Mouse (Mus musculus) cortical plate, adult 2 months (tissue): ENCODE measurements at regions not wholly inside any gene's neighbourhood (a gene's known extent, or its start where the extent isn't known, plus 50 kb on each side); places are given as distances from the start of the nearest gene placed in this dataset.

Experiments
- H3K27ac ChIP-seq: fragments of 200-500 bp; 2 replicates; pipeline ENCODE4 v1.5.1; 2012; ENCODE audit warnings: low read length, control low read depth, inconsistent platforms; ENCODE audit not compliant: insufficient read depth
- H3K4me1 ChIP-seq: fragments of 200-500 bp; 2 replicates; pipeline ENCODE4 v1.6.1; 2011; ENCODE audit warnings: low read length; ENCODE audit not compliant: control insufficient read depth, insufficient read depth
- H3K4me3 ChIP-seq: fragments of 200-500 bp; 2 replicates; pipeline ENCODE4 v1.5.1; 2011; ENCODE audit warnings: mild to moderate bottlenecking, low read length, control low read depth; ENCODE audit not compliant: insufficient read depth
- CTCF ChIP-seq: fragments of 200-500 bp; IDR thresholded peaks from 2 replicates; pipeline ENCODE4 v1.5.1; 2011; ENCODE audit warnings: mild to moderate bottlenecking, control low read depth, low read length; ENCODE audit not compliant: insufficient read depth; ENCODE audit errors: extremely low read depth
- POLR2A ChIP-seq: fragments of 200-500 bp; IDR thresholded peaks from 2 replicates; pipeline ENCODE4 v1.6.1; 2011; ENCODE audit warnings: mild to moderate bottlenecking, low read length, control low read depth; ENCODE audit not compliant: insufficient read depth; ENCODE audit errors: extremely low read depth

DNA sequence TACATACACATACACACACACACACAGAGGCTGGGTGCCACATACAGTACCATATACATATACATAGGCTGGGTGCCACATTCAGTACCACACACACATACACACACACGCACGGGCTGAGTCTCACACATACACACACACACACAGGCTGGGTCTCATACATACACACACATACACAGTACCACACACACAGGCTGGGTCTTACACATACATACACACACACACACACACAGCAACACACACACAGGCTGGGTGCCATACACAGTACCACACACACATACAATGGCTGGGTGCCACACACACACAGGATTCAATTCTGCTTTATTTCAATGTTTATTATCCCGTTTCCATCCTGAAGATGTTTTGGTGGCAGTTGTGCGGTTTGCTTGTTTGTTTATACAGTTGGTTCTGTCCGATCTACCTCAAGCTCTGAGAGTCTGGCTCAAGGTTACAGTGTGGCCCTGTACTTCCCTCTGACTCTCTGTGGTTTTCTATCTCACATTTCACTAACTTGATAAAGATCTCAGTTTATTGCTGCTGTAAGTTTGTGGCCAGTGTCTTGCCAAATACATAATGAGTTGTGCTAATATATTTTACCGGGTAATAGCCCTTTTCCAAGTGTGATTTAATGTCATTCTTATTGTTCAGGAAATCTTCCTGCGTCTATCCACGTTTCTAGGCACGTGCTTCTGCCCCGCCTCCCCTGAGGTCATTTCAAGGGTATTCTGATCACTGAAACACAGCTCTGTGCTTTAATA is 164.7 kb upstream of the Zfp637 start:
- Histone ChIP-seq H3K4me1 (no peaks in the 10 kb centered on the region), H3K27ac (no peak overlapping the region), H3K4me3 (no peak overlapping the region)
- TF ChIP-seq POLR2A: no peak
- TF ChIP-seq CTCF: no peak

GRCm38 (mm10) chr6:117677062-117677461 is 163.9 kb upstream of the Zfp637 start:
- Histone ChIP-seq H3K27ac (no peak overlapping the region), H3K4me1 (no peaks in the 10 kb centered on the region), H3K4me3 (no peak overlapping the region)
- no peak for TF ChIP-seq CTCF
- no peak for TF ChIP-seq POLR2A

- TF ChIP-seq CTCF: no peak
- no peak for TF ChIP-seq POLR2A
Measured at GRCm38 (mm10) chr6:117677821-117678220, 163.2 kb upstream of the Zfp637 start.

GRCm38 (mm10) chr6:117678276-117678675 is 162.7 kb upstream of the Zfp637 start:
- TF ChIP-seq POLR2A: no peak
- no peak for TF ChIP-seq CTCF
- no peak overlapping the region for H3K4me3 ChIP-seq
- H3K27ac ChIP-seq: no peak overlapping the region
- H3K4me1 ChIP-seq: no peaks in the 10 kb centered on the region

More at GRCm38 (mm10) chr6:117677821-117678220, 163.2 kb upstream of the Zfp637 start:
- Histone ChIP-seq H3K4me1 (no peaks in the 10 kb centered on the region), H3K27ac (no peak overlapping the region), H3K4me3 (no peak overlapping the region)

GRCm38 (mm10) chr6:117678877-117679276 is 162.1 kb upstream of the Zfp637 start:
- Histone ChIP-seq H3K27ac (no peak overlapping the region), H3K4me3 (no peak overlapping the region), H3K4me1 (no peaks in the 10 kb centered on the region)
- TF ChIP-seq POLR2A: no peak
- no peak for TF ChIP-seq CTCF

DNA sequence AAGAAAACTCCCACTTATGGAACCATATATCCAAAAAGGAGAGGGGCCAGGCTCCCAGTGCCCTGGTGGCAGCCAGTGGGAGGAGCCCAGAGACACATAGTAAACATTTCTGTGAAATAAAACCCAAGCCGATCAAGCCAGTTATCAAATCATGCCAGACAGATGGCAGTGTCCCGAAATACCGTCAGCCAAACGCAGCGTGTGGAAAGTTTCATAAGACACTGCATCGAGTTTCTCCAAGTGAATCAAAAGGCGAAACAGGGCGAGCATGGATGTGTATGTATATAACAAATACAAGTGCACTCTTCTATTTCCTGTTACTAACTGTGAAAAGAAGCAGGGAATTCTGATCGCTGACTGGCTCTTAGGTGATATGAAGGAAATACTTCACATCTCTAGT is 154.8 kb upstream of the Zfp637 start:
- Histone ChIP-seq H3K4me1 (no peaks in the 10 kb centered on the region), H3K4me3 (no peak overlapping the region), H3K27ac (no peak overlapping the region)
- TF ChIP-seq CTCF: no peak
- no peak for TF ChIP-seq POLR2A

DNA sequence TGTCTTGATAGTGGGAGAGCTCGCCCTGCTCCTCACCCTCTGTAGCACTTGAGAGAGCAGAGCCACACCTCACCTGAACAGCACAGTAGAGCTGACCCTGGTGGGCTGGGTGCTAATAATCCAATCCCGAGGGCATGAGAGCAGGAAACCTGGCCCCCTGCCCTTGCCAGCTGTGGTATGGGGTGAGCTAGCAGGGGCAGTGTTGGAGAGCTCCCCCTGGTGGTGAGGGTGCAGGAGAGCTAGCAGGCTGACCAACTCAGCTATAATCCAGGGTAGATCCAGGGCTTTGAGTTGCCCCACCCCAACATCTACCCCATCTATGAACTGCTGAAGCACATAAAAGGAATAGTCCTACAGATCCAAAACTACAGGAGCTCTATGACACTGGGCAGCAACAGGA is 153.9 kb upstream of the Zfp637 start:
- Histone ChIP-seq H3K4me1 (no peaks in the 10 kb centered on the region), H3K27ac (no peak overlapping the region), H3K4me3 (no peak overlapping the region)
- TF ChIP-seq CTCF: peak; percentile 37; the same call in 1 of the 2 replicates
- TF ChIP-seq POLR2A: no peak

- TF ChIP-seq CTCF: no peak
- no peak for TF ChIP-seq POLR2A
- Histone ChIP-seq H3K4me3 (no peak overlapping the region), H3K4me1 (no peaks in the 10 kb centered on the region), H3K27ac (no peak overlapping the region)
Measured at GRCm38 (mm10) chr6:117688664-117689178, 152.3 kb upstream of the Zfp637 start.

DNA sequence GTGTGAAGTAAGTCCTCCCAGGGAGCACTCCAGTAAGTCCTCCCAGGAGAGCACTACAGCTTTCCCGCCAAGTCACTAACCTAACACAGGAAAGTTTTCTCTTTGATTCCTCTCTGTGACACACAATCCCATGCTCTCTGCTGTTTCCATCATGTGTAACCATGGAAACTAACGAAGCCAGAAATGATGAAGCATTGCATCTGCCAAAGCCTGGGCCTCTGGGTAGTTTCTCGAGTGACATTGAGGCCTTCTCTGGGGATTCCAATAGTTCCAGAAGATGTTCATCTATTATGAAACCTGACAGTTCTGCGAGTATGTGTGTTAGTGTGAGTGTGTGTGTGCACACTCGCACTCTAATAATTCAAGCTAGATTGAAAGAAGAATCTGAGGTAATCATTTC is 140.7 kb upstream of the Zfp637 start:
- TF ChIP-seq POLR2A (no peak), CTCF (no peak)

DNA sequence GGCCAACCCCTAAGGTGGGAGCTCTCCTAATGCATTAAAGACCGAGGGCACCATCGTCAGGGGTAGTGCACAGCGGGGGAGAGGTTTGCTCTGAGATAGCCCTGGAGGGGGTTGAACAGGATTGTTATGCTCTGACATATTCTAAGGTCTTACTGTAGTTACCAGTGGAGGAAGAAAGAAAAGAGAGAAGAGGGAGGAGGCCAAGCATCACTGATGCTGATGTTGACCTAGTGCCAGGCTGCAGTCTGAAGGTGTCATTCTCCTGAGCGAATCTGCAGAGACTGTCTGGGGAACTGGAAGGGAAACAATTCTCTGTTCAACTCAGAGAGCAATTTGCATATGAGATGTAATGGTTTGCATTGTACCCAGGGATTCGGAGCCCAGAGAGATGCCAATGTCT is 139.4 kb upstream of the Zfp637 start:
- Histone ChIP-seq H3K27ac (no peak overlapping the region), H3K4me1 (no peaks in the 10 kb centered on the region; the same call in none of the 2 replicates), H3K4me3 (no peak overlapping the region)
- TF ChIP-seq POLR2A: no peak
- TF ChIP-seq CTCF: no peak

More for the DNA sequence above, 140.7 kb upstream of the Zfp637 start:
- Histone ChIP-seq H3K4me1 (no peaks in the 10 kb centered on the region; the same call in none of the 2 replicates), H3K27ac (no peak overlapping the region), H3K4me3 (no peak overlapping the region)

- no peak for TF ChIP-seq CTCF
- TF ChIP-seq POLR2A: no peak
- Histone ChIP-seq H3K4me3 (no peak overlapping the region), H3K4me1 (no peaks in the 10 kb centered on the region; the same call in none of the 2 replicates), H3K27ac (no peak overlapping the region)
Measured at GRCm38 (mm10) chr6:117706006-117706405, 135.0 kb upstream of the Zfp637 start.
